8 mouse cellular contexts compared by ENCODE assay signal in the genomic region with DNA sequence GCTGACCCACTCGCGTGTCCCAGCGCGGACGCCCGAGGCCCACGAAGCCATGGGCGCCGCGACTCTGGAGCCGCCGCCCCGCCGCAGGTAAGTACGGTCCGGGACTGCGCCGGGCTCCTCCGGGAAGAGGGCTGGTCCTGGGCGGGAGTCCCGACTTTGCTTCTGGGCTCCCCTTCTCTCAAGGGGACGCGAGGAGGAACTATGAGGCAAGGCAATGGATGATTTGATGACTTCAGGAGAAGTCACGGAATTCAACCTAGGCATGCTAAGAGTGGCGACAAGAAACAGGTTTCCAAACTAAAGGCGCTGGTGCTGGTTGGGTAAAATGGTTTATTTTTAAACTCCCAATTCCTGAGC. TPM values are rescaled to one million over a fixed set of nuclear protein-coding genes. Genes with fewer than 3 reads are reported as not detected.
DNase-seq lines count a peak whose midpoint lies in the region; ATAC-seq and TF ChIP-seq lines count a peak whose summit lies in the region.

No protein-coding gene starts in this region.

- peak overlapping the region; percentile 58 for H3K9ac ChIP-seq in liver, embryonic 15.5 days

- no peaks in the 10 kb centered on the region for H3K36me3 ChIP-seq in heart, embryonic 10.5 days
- no peaks in the 10 kb centered on the region for H3K36me3 ChIP-seq in thymus, adult 2 months (ENCODE audit: control insufficient read depth, insufficient read depth, low read length)
- no peaks in the 10 kb centered on the region for H3K36me3 ChIP-seq in liver, embryonic 15.5 days (replicated peaks)

- H3K4me2 ChIP-seq in liver, embryonic 15.5 days = peak overlapping the region; percentile 76

- H3K4me1 ChIP-seq in heart, embryonic 10.5 days = peaks cover 6% of the 10 kb centered on the region; the same call in 1 of the 2 replicates
- H3K4me1 ChIP-seq in thymus, adult 2 months (replicated peaks; ENCODE audit: control insufficient read depth, insufficient read depth, low read length) = no peaks in the 10 kb centered on the region
- peaks cover 5% of the 10 kb centered on the region; the same call in 1 of the 2 replicates for H3K4me1 ChIP-seq in liver, embryonic 15.5 days (replicated peaks)

- H3K9me3 ChIP-seq in heart, embryonic 10.5 days = no peaks in the 10 kb centered on the region
- no peaks in the 10 kb centered on the region for H3K9me3 ChIP-seq in liver, embryonic 15.5 days (replicated peaks)

- peak overlapping the region; percentile 73 for H3K27ac ChIP-seq in heart, embryonic 10.5 days
- no peak overlapping the region for H3K27ac ChIP-seq in thymus, adult 2 months (ENCODE audit: control insufficient read depth, insufficient read depth, low read length)
- H3K27ac ChIP-seq in liver, embryonic 15.5 days (replicated peaks) = peak overlapping the region; percentile 61

- ATAC-seq in liver, embryonic 15.5 days (ENCODE audit: insufficient read depth) = peak; percentile 34

- peaks cover 28% of the 10 kb centered on the region for H3K27me3 ChIP-seq in heart, embryonic 10.5 days (ENCODE audit: insufficient read depth, poor library complexity, severe bottlenecking)
- peaks cover 3% of the 10 kb centered on the region; the same call in 1 of the 2 replicates for H3K27me3 ChIP-seq in thymus, adult 2 months (ENCODE audit: control insufficient read depth, insufficient read depth, low read length)
- peaks cover 21% of the 10 kb centered on the region for H3K27me3 ChIP-seq in liver, embryonic 15.5 days

- no peak for TF ChIP-seq POLR2A in thymus, adult 2 months (IDR thresholded peaks at IDR 0.05; ENCODE audit: control insufficient read depth, extremely low read depth, insufficient read depth, low read length, poor library complexity)

- WGBS in heart, embryonic 10.5 days = under 1% methylated on average over 26 of the region's 26 CpGs
- WGBS in thymus, adult 2 months = 4% methylated on average over 26 of the region's 26 CpGs
- under 1% methylated on average over 26 of the region's 26 CpGs for WGBS in liver, embryonic 15.5 days (ENCODE audit: insufficient replicate concordance)

- peak overlapping the region; percentile 64 for H3K4me3 ChIP-seq in heart, embryonic 10.5 days
- peak overlapping the region; percentile 8; the same call in 1 of the 2 replicates for H3K4me3 ChIP-seq in thymus, adult 2 months (ENCODE audit: control insufficient read depth, insufficient read depth, low read length)
- peak overlapping the region; percentile 60 for H3K4me3 ChIP-seq in liver, embryonic 15.5 days (replicated peaks)

- no peak for TF ChIP-seq CTCF in thymus, adult 2 months (IDR thresholded peaks at IDR 0.05; ENCODE audit: borderline replicate concordance, control insufficient read depth, extremely low read depth, insufficient read depth, low read length, poor library complexity)

- DNase-seq in heart, embryonic 10.5 days (ENCODE audit: low spot score) = no peak
- no peak for DNase-seq in heart, adult 8-10 months (ENCODE audit: low spot score)
- no peak for DNase-seq in thymus, adult 2 months
- no peak for DNase-seq in thymus, postnatal 36 days
- DNase-seq in adrenal gland, postnatal 25 days = no peak
- no peak for DNase-seq in gastrocnemius, postnatal 25 days
- DNase-seq in cerebellum, adult 18-20 months = no peak

RNA-seq across cellular contexts. Expression of gene 0610040J01Rik, which starts 0.3 kb away (rescaled TPM):
- 1.2 and 7.1 TPM in 2 replicates for polyA plus RNA-seq in heart, embryonic 10.5 days (2016; fragmentation: Nextera tagmentation; extraction: Ambion mirVana)
- total RNA-seq in heart, adult 8-10 months (2022) = 1 to 10 TPM; 4.1 to 6.1 (median 5.1) TPM
- 1.2 and 1.8 TPM in 2 replicates for polyA plus RNA-seq in thymus, adult 2 months (2012; rRNA removed)
- polyA plus RNA-seq in liver, embryonic 15.5 days (2015; fragmentation: Nextera tagmentation; extraction: Ambion mirVana) = 20.4 and 24.6 TPM in 2 replicates
- total RNA-seq in adrenal gland, postnatal 25 days (2021) = 0.15 and 0.90 TPM in 2 replicates
- 1 to 10 TPM; 2.8 to 4.2 TPM for total RNA-seq in gastrocnemius, postnatal 25 days (2021)

Comparison
In these comparisons a context has a peak if more than half of its experiments do, and no peak if none do; other contexts are left out.
1. H3K4me3 ChIP-seq: peak in every context shown above with its lines; median percentile 64 in heart, embryonic 10.5 days; 60 in liver, embryonic 15.5 days; 8 in thymus, adult 2 months.